Mouse (Mus musculus) right cerebral cortex, postnatal 14 days (tissue): Measurements from ENCODE around the gene Selp.

Experiments
- DNase-seq: peaks from one replicate; pipeline ENCODE4 v3.0.0; 2022

Gene Selp

DNA sequence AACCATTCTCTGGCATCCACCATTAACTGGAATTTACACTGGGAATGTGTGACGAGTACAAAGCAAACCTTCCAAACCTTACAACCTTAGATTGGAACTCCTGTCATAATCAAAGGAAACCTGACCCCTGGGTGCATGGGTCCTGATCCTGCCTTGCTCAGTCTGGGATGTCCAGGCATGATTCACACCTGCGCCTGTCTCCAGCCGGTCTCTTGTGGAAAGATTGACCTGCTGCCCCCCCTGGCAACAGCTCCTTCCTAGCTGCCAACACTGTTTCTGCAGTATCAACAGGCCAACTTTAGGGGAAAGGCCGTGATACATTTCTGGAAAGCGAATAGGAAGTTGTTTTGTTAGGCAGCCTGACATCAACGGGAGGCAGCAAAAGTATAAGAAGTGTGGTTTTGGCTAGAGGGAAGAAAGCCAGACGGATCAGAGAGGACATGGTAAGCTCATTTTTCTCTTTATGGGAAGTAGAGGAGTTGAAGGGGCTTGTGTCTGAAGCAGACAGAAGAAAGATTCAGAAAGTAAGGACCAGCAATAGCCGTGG is at the start of gene Selp:
TSS of gene Selp (plus strand) at position 318 of the 547 bp plus-strand sequence.
- DNase-seq, result no peak

- no peak for DNase-seq
Measured at GRCm38 (mm10) chr1:164069261-164069660, 45.8 kb upstream of the Selp start.

DNA sequence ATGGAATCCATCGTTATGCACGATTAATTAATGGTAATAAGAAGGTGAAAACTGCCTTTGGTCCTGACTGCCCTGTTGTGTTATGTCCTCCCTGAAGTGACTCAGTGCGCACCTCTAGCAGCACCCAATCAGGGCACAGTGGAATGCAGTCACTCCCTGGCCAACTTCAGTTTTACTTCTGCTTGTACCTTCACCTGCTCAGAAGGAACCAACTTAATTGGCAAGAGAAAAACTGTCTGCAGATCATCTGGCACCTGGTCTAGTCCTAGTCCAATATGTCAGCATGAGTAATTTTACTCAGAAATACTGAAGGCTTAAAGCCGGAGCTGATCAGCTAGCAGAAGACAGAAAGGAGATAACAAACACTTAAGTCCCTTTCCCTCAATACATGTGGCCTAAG is 44.6 kb upstream of the Selp start:
- DNase-seq, result no peak

DNA sequence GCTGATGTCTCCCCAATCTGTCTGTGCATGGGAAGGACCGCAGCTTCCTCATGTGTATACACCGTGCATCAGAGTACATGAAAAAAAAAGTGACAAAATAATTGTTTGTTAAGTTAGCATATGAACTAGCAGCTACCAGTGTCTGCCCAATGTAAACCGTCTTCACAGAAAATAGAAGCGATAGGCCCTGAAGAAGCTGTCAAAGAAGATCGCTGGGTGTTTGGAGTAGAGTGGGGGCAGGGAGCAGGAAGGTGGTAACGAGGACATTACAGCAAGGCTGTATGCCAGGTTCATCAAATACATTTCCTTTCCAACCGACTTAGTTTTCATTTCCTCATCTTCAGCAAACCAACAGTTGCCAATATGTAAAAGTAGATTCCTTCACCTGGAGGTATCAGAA is 44.0 kb upstream of the Selp start:
- no peak for DNase-seq

GRCm38 (mm10) chr1:164072001-164072400 is 43.1 kb upstream of the Selp start:
- no peak for DNase-seq

- no peak for DNase-seq
Measured at GRCm38 (mm10) chr1:164073091-164073490, 42.0 kb upstream of the Selp start.

DNA sequence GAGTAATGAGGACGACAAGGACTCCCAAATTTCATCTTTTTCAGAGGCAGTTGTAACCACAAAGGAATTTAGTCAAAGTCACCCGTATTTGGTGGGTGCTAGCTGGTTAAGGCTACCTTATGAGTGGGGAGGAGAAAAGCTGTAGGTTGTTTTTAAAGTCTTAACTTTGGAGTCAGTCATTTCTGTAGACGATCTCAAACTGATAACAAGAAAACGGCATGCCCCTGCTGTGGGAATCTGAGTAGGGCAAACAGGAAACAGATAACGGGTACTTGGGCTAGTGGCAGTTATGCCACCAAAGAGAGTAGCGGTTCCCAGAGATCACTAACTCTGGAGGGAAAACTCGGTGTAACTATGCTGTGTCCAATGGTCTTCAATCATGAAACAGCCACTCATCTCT is 41.3 kb upstream of the Selp start:
- no peak for DNase-seq

GRCm38 (mm10) chr1:164074606-164075140 is 40.4 kb upstream of the Selp start:
- no peak for DNase-seq

- no peak for DNase-seq
Measured at GRCm38 (mm10) chr1:164075416-164075815, 39.6 kb upstream of the Selp start.

DNA sequence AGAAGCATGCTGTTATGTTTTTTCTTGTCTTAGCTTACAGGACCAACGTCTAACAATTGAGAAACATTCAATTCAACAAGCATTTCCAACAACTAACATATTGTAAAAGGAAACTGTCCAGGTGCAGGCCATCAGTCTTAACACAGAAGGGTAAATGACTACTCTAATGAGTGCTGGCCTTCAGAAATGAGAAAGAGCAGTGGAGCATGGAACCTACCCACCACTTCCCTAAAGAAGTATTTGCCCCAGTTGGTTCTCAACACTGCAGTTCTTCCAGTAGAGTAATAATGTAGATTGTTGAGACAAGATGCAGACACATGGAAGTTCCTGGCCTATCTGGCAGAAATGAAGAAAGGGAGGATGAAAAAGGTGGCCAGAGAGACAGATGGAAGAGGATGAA is 38.6 kb upstream of the Selp start:
- DNase-seq, result no peak

- DNase-seq, result no peak
Measured at GRCm38 (mm10) chr1:164077031-164077430, 38.0 kb upstream of the Selp start.

- DNase-seq, result no peak
Measured at GRCm38 (mm10) chr1:164078323-164078741, 36.7 kb upstream of the Selp start.

DNA sequence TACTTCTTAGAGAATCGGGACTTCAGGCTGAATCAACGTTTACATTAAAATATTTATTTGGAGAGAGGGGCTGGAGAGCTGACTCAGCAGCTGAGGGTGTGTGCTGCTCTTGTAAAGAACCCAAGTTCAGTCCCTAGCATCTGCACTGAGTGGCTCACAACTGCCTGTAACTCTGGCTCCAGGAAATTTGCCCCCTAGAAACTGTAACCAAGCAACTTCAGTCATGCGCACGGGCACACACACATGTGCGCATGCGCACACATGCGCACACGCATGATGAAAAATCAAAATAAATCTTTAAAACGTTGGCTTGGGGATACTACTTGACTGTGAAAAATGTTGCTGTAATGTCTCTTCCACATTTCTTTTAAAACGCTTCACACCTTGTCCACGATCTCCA is 36.0 kb upstream of the Selp start:
- no peak for DNase-seq

GRCm38 (mm10) chr1:164083046-164083445 is 32.0 kb upstream of the Selp start:
- DNase-seq, result no peak

- DNase-seq, result no peak
Measured at GRCm38 (mm10) chr1:164086797-164087196, 28.3 kb upstream of the Selp start.

GRCm38 (mm10) chr1:164087872-164088271 is 27.2 kb upstream of the Selp start:
- no peak for DNase-seq

GRCm38 (mm10) chr1:164096780-164097179 is 18.3 kb upstream of the Selp start:
- no peak for DNase-seq

GRCm38 (mm10) chr1:164097911-164098310 is 17.2 kb upstream of the Selp start:
- no peak for DNase-seq

- no peak for DNase-seq
Measured at GRCm38 (mm10) chr1:164098372-164098771, 16.7 kb upstream of the Selp start.

DNA sequence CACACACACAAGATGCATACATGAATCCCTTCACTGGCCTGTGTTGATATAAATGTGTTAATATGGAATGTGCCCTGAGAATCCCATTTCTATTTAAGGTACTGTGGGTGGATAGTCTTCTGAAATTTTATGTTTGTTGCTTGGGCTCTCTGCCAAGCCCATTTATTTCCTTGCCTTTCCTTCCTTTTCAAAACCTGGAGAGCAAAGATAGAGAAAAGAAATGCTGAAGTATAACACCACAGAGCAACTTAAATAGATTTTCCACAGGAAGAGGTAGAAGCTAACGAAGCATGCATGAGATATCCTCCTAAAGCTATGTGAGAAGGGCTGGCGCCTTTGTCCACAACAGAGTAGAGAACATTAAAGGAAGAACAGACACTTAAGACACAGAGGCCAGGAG is 5.3 kb upstream of the Selp start:
- peak; percentile 11 for DNase-seq

- DNase-seq, result no peak
Measured at GRCm38 (mm10) chr1:164110591-164111329, 4.3 kb upstream of the Selp start.

DNA sequence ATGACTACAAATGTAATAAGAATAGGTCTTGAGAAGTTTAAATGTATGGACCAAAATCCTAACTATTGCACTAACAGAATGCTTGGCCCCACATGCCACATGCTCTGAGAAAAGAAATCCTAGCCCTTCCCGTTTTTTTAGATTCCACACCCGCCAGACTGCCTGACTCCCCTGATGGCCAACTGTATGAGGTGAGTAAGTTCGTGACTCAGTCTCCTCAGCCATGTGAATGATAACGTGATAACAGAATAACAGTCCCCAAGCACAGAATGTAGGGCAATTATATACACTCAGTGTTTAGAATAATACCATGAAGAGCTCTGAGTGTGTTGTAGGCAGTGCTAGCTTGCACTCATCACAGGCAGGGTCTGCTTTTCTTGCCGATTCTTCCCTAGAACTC is 784 bp upstream of the Selp start:
- no peak for DNase-seq

DNA sequence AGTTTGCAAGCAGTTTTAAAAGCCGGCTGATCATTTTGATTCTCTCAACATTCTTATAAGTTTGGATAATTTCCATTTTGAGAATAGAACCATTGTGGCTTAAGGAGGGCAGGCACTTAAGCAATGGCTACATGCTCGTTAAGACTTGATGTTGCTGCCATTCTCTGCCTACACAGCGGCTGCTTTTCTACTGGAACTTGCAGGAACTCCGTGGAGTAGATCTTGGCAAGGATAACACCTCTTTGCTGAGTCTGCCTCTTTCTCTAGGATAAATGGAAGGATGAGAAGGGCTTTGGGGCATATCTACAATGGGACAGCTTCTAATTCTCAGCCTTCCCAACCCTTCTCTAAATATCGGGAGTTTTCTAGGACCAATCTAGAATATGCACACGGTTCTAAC is 583 bp downstream of the Selp start:
- DNase-seq, result no peak

DNA sequence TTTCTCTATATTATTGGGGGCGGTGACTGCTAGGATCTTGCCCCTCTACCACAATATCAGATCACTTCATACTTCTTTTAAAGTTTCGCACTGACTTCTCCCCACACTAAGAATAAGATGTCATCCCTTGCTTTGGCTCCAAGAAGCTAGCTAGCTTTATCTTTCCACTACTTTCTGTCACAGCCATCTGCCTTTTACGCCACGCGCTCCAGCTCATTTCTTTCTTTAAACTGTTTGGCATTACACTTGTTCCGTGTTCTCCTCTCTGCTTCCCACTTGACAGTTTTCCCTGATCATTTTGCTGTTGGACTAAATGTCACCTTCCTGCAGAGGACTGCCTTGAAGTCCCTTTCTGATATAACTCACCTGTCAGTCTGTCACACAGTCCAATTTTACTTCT is 2.8 kb downstream of the Selp start:
- DNase-seq, result no peak
